Mouse (Mus musculus) limb, embryonic 12.5 days (tissue): ENCODE measurements around the gene Bcorl1. TPM values are rescaled to one million over a fixed set of nuclear protein-coding genes. Genes with fewer than 3 reads are reported as not detected.

Experiments used
- ATAC-seq: fragments of 200-750 bp; cut with Nextera tagmentation; 2 replicates; pipeline ENCODE4 v1.8.0; 2017; ENCODE audit warnings: low read depth, moderate TSS enrichment; ENCODE audit not compliant: insufficient number of reproducible peaks, insufficient read depth, low FRiP score, low TSS enrichment
- H3K27ac ChIP-seq: fragments of 300-500 bp; sonication (generic); 2 replicates; pipeline ENCODE4 v1.5.1; 2016; ENCODE audit warnings: mild to moderate bottlenecking, moderate library complexity
- H3K27me3 ChIP-seq: fragments of 300-500 bp; sonication (generic); 2 replicates; pipeline ENCODE4 v1.6.1; 2016; ENCODE audit warnings: mild to moderate bottlenecking, moderate library complexity
- H3K36me3 ChIP-seq: fragments of 300-500 bp; sonication (generic); 2 replicates; pipeline ENCODE4 v1.6.1; 2016; ENCODE audit warnings: mild to moderate bottlenecking, moderate library complexity
- H3K4me1 ChIP-seq: fragments of 300-500 bp; sonication (generic); replicated peaks from 2 replicates; pipeline ENCODE4 v1.6.1; 2016
- H3K4me2 ChIP-seq: fragments of 300-500 bp; sonication (generic); 2 replicates; pipeline ENCODE4 v1.6.1; 2016; ENCODE audit warnings: mild to moderate bottlenecking, moderate library complexity
- H3K4me3 ChIP-seq: fragments of 300-500 bp; sonication (generic); replicated peaks from 2 replicates; pipeline ENCODE4 v1.5.1; 2016; ENCODE audit warnings: mild to moderate bottlenecking
- H3K9ac ChIP-seq: fragments of 300-500 bp; sonication (generic); replicated peaks from 2 replicates; pipeline ENCODE4 v1.6.1; 2016; ENCODE audit warnings: mild to moderate bottlenecking, moderate library complexity
- H3K9me3 ChIP-seq: fragments of 300-500 bp; sonication (generic); 2 replicates; pipeline ENCODE4 v1.6.1; 2016; ENCODE audit warnings: mild to moderate bottlenecking, moderate library complexity
- WGBS: fragments of 180-500 bp; shearing (Covaris S2); methylation state at CpG from one replicate; pipeline ENCODE4 v1.1.7; 2016; 5-methylcytosine and 5-hydroxymethylcytosine counted together
- polyA plus RNA-seq: library from polyadenylated mRNA; unstranded; fragments of >200 nt; fragmentation: Nextera tagmentation; extraction: Ambion mirVana; gene quantifications from 2 replicates; pipeline ENCODE4 v1.2.1, GENCODE M21; 2016

Bcorl1 gene
- polyA plus RNA-seq, 1 experiment from 2014 or later, result 5.3 TPM

- H3K36me3 ChIP-seq, result peaks cover 88% of the 10 kb centered on the region
- no peak for ATAC-seq
- H3K9ac ChIP-seq, result no peak overlapping the region
- H3K9me3 ChIP-seq, result no peaks in the 10 kb centered on the region
- H3K4me1 ChIP-seq, result no peaks in the 10 kb centered on the region
- WGBS, result 87% methylated on average over 6 of the region's 6 CpGs
- H3K27ac ChIP-seq, result no peak overlapping the region
- H3K4me3 ChIP-seq, result no peak overlapping the region
- no peaks in the 10 kb centered on the region for H3K27me3 ChIP-seq
- no peak overlapping the region for H3K4me2 ChIP-seq
These were observed 48.2 kb downstream of the Bcorl1 start for GRCm38 (mm10) chrX:48389380-48389779.

GRCm38 (mm10) chrX:48399994-48400393, 58.8 kb downstream of the Bcorl1 start:
- Histone ChIP-seq H3K36me3 (peaks cover 45% of the 10 kb centered on the region), H3K4me3 (no peak overlapping the region)

GRCm38 (mm10) chrX:48405141-48405540, 64.0 kb downstream of the Bcorl1 start:
- no peak overlapping the region for H3K4me3 ChIP-seq
- ATAC-seq, result peak; percentile 66
- H3K27me3 ChIP-seq, result no peaks in the 10 kb centered on the region
- no peak overlapping the region for H3K9ac ChIP-seq
- no peak overlapping the region; the same call in 1 of the 2 replicates for H3K4me2 ChIP-seq
- WGBS, result 14% methylated on average over 3 of the region's 3 CpGs
- H3K9me3 ChIP-seq, result no peaks in the 10 kb centered on the region
- H3K27ac ChIP-seq, result peak overlapping the region; percentile 78
- H3K36me3 ChIP-seq, result peaks cover 53% of the 10 kb centered on the region
- H3K4me1 ChIP-seq, result peaks cover 6% of the 10 kb centered on the region

More at GRCm38 (mm10) chrX:48399994-48400393, 58.8 kb downstream of the Bcorl1 start:
- ATAC-seq, result no peak
- no peak overlapping the region for H3K27ac ChIP-seq
- H3K9ac ChIP-seq, result no peak overlapping the region
- H3K9me3 ChIP-seq, result no peaks in the 10 kb centered on the region
- no peak overlapping the region for H3K4me2 ChIP-seq
- H3K4me1 ChIP-seq, result no peaks in the 10 kb centered on the region
- WGBS, result 82% methylated on average over 4 of the region's 4 CpGs
- no peaks in the 10 kb centered on the region for H3K27me3 ChIP-seq

GRCm38 (mm10) chrX:48409611-48410387, 68.6 kb downstream of the Bcorl1 start:
- no peak overlapping the region; the same call in 1 of the 2 replicates for H3K9ac ChIP-seq
- peaks cover 16% of the 10 kb centered on the region; the same call in 1 of the 2 replicates for H3K36me3 ChIP-seq
- WGBS, result 10% methylated on average over 36 of the region's 36 CpGs
- H3K4me2 ChIP-seq, result peak overlapping the region; percentile 54
- H3K4me1 ChIP-seq, result peaks cover 6% of the 10 kb centered on the region
- ATAC-seq, result peak; percentile 70
- H3K27ac ChIP-seq, result no peak overlapping the region
- no peaks in the 10 kb centered on the region for H3K9me3 ChIP-seq
- H3K4me3 ChIP-seq, result peak overlapping the region; percentile 43
- H3K27me3 ChIP-seq, result no peaks in the 10 kb centered on the region

GRCm38 (mm10) chrX:48410388-48410776, 69.2 kb downstream of the Bcorl1 start:
- H3K4me1 ChIP-seq, result peaks cover 6% of the 10 kb centered on the region
- no peak; the same call in 1 of the 2 replicates for ATAC-seq
- no peaks in the 10 kb centered on the region for H3K27me3 ChIP-seq
- H3K9ac ChIP-seq, result no peak overlapping the region
- H3K4me2 ChIP-seq, result peak overlapping the region; percentile 54
- H3K9me3 ChIP-seq, result no peaks in the 10 kb centered on the region
- WGBS, result 27% methylated on average over 7 of the region's 7 CpGs
- peaks cover 16% of the 10 kb centered on the region; the same call in 1 of the 2 replicates for H3K36me3 ChIP-seq
- H3K27ac ChIP-seq, result no peak overlapping the region
- H3K4me3 ChIP-seq, result peak overlapping the region; percentile 43; the same call in 1 of the 2 replicates

GRCm38 (mm10) chrX:48412629-48413028, 71.5 kb downstream of the Bcorl1 start:
- Histone ChIP-seq H3K27ac (no peak overlapping the region), H3K4me1 (no peaks in the 10 kb centered on the region), H3K4me3 (no peak overlapping the region), H3K36me3 (no peaks in the 10 kb centered on the region), H3K9ac (no peak overlapping the region), H3K27me3 (no peaks in the 10 kb centered on the region), H3K9me3 (no peaks in the 10 kb centered on the region), H3K4me2 (no peak overlapping the region)
- no peak for ATAC-seq
- WGBS, result 85% methylated on average over 6 of the region's 6 CpGs

GRCm38 (mm10) chrX:48414291-48414690, 73.1 kb downstream of the Bcorl1 start:
- H3K9me3 ChIP-seq, result no peaks in the 10 kb centered on the region
- H3K27ac ChIP-seq, result no peak overlapping the region
- H3K36me3 ChIP-seq, result no peaks in the 10 kb centered on the region
- no peak overlapping the region for H3K4me3 ChIP-seq
- no peak for ATAC-seq
- 81% methylated on average over 5 of the region's 5 CpGs for WGBS
- no peak overlapping the region for H3K4me2 ChIP-seq
- H3K9ac ChIP-seq, result no peak overlapping the region
- H3K27me3 ChIP-seq, result no peaks in the 10 kb centered on the region
- no peaks in the 10 kb centered on the region for H3K4me1 ChIP-seq

GRCm38 (mm10) chrX:48418417-48418816, 77.3 kb downstream of the Bcorl1 start:
- Histone ChIP-seq H3K27me3 (no peaks in the 10 kb centered on the region), H3K27ac (no peak overlapping the region), H3K4me1 (no peaks in the 10 kb centered on the region), H3K9ac (no peak overlapping the region), H3K36me3 (no peaks in the 10 kb centered on the region), H3K9me3 (no peaks in the 10 kb centered on the region), H3K4me2 (no peak overlapping the region), H3K4me3 (no peak overlapping the region)
- 80% methylated on average over 2 of the region's 2 CpGs for WGBS
- ATAC-seq, result no peak

- no peak for ATAC-seq
- Histone ChIP-seq H3K4me3 (no peak overlapping the region), H3K4me2 (no peak overlapping the region), H3K27ac (no peak overlapping the region), H3K27me3 (no peaks in the 10 kb centered on the region), H3K4me1 (no peaks in the 10 kb centered on the region), H3K9ac (no peak overlapping the region), H3K9me3 (no peaks in the 10 kb centered on the region), H3K36me3 (no peaks in the 10 kb centered on the region)
- WGBS, result 29% methylated on average over 4 of the region's 4 CpGs
These were observed 81.8 kb downstream of the Bcorl1 start for GRCm38 (mm10) chrX:48422986-48423385.

- Histone ChIP-seq H3K36me3 (no peaks in the 10 kb centered on the region), H3K27me3 (no peaks in the 10 kb centered on the region), H3K9me3 (no peaks in the 10 kb centered on the region), H3K27ac (no peak overlapping the region), H3K9ac (no peak overlapping the region), H3K4me2 (no peak overlapping the region), H3K4me3 (no peak overlapping the region), H3K4me1 (no peaks in the 10 kb centered on the region)
- ATAC-seq, result no peak
- WGBS, result 65% methylated on average over 1 of the region's 1 CpGs
These were observed 82.5 kb downstream of the Bcorl1 start for GRCm38 (mm10) chrX:48423671-48424070.

GRCm38 (mm10) chrX:48424583-48424982, 83.4 kb downstream of the Bcorl1 start:
- Histone ChIP-seq H3K36me3 (no peaks in the 10 kb centered on the region), H3K4me2 (no peak overlapping the region), H3K4me1 (no peaks in the 10 kb centered on the region), H3K4me3 (no peak overlapping the region), H3K9ac (no peak overlapping the region), H3K9me3 (no peaks in the 10 kb centered on the region), H3K27me3 (no peaks in the 10 kb centered on the region), H3K27ac (no peak overlapping the region)
- 40% methylated on average over 3 of the region's 3 CpGs for WGBS
- ATAC-seq, result no peak

- Histone ChIP-seq H3K9ac (no peak overlapping the region), H3K4me2 (no peak overlapping the region), H3K4me3 (no peak overlapping the region), H3K9me3 (no peaks in the 10 kb centered on the region), H3K36me3 (no peaks in the 10 kb centered on the region), H3K27me3 (no peaks in the 10 kb centered on the region), H3K4me1 (no peaks in the 10 kb centered on the region), H3K27ac (no peak overlapping the region)
- WGBS, result 59% methylated on average over 7 of the region's 7 CpGs
- no peak for ATAC-seq
These were observed 84.1 kb downstream of the Bcorl1 start for GRCm38 (mm10) chrX:48425280-48425679.
